Mouse (Mus musculus): ENCODE measurements around the gene Elk4. TPM values are rescaled to one million over a fixed set of nuclear protein-coding genes. Genes with fewer than 3 reads are reported as not detected.

The Elk4 gene
- polyA plus RNA-seq, 1 experiment from 2014 or later = 13.1 TPM

DNA sequence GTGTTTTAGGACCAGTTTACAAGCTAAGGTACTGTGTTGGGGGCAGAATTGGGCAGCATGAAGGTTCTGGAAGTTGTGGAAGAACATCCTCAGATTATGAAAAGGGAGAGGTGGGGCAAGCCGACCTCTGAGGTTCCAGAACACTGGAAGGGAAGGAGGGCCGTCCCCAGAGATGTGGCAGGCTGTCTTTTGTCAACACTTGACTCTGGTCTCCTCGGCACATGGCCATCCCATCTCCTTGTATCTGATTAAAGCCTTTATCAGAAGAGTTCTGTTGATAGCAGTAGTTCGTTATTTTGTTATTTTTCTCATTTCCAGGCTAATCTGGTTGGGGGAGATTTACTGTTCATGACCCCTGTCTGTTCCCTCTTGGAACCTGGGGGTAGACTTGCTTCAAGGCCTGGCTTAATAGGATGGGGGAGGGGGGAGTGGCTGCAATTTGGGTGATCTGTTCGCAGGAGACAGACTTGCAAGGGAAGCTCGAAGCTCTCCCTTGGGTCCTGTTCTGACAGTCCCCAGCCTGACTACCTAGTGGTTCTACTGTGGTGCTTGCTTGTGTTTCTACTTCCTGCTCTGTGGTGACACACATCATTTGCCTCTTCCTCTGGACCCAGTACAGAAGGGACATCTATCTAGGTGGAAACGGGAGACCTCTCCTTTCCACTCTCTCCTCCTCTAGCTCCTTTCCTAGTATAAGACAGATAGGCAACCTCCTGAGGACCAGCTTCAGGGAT is 52.8 kb downstream of the Elk4 start:
- Histone ChIP-seq H3K36me3 (replicated peaks) (no peaks in the 10 kb centered on the region), H3K9ac (no peak overlapping the region), H3K27ac (no peak overlapping the region), H3K4me2 (no peak overlapping the region), H3K4me1 (no peaks in the 10 kb centered on the region), H3K4me3 (no peak overlapping the region), H3K27me3 (replicated peaks) (no peaks in the 10 kb centered on the region), H3K9me3 (no peaks in the 10 kb centered on the region)
- 64% methylated on average over 7 of the region's 7 CpGs for WGBS
- ATAC-seq (replicated peaks) = no peak

DNA sequence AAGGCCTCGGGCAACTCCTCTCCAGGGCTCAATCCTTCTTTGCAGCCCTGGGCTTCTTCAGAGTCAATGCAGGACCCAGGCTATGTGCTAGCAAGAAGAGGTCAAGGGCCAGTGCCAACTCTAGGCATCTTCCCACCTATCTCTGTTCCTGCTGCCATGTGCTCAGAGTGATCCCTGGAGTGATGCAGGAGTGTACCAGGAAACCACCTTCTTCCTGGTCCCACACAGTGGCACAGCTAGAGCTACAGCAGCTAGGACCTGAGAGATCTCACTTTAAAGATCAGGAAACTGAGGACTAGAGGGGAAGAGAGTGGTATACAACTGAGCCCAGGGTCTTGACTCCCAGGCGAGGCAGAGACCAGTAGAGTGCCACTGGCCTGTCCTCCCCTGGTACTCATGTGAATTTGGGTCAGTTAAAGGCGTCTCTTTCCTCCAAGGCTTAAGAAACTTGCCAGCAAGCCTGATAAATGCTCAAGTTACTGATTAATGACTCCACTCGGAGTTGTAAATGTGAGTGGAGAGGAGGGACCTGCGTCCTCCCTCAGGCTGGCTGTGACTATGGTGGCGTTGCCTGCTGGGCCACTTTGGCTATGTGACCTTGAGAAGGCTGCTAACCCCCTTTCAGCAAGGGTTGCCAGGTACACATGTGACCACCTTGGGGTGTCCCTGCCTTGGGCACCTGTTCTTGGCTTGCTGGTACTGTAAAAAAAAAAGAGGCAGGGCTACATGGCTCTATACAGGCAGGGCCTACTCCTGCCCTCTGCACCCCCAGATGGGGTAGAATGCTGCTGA is 54.5 kb downstream of the Elk4 start:
- H3K4me1 ChIP-seq = no peaks in the 10 kb centered on the region
- H3K27me3 ChIP-seq (replicated peaks) = no peaks in the 10 kb centered on the region
- H3K9me3 ChIP-seq = no peaks in the 10 kb centered on the region
- 80% methylated on average over 6 of the region's 6 CpGs for WGBS
- H3K9ac ChIP-seq = no peak overlapping the region
- no peak overlapping the region for H3K4me2 ChIP-seq
- H3K36me3 ChIP-seq (replicated peaks) = no peaks in the 10 kb centered on the region
- H3K27ac ChIP-seq = no peak overlapping the region
- ATAC-seq (replicated peaks) = no peak
- H3K4me3 ChIP-seq = no peak overlapping the region

GRCm38 (mm10) chr1:132063096-132063495 is 55.7 kb downstream of the Elk4 start:
- H3K36me3 ChIP-seq (replicated peaks) = no peaks in the 10 kb centered on the region
- H3K27me3 ChIP-seq (replicated peaks) = no peaks in the 10 kb centered on the region
- 90% methylated on average over 4 of the region's 4 CpGs for WGBS
- ATAC-seq (replicated peaks) = no peak
- no peak overlapping the region for H3K4me2 ChIP-seq
- H3K4me3 ChIP-seq = no peak overlapping the region
- peaks cover 11% of the 10 kb centered on the region; the same call in 1 of the 2 replicates for H3K4me1 ChIP-seq
- H3K9ac ChIP-seq = no peak overlapping the region
- H3K27ac ChIP-seq = no peak overlapping the region
- no peaks in the 10 kb centered on the region for H3K9me3 ChIP-seq

- Histone ChIP-seq H3K4me3 (no peak overlapping the region), H3K27ac (no peak overlapping the region), H3K9ac (no peak overlapping the region), H3K9me3 (no peaks in the 10 kb centered on the region), H3K36me3 (replicated peaks) (no peaks in the 10 kb centered on the region), H3K27me3 (replicated peaks) (peaks cover 15% of the 10 kb centered on the region), H3K4me1 (peaks cover 12% of the 10 kb centered on the region; the same call in 1 of the 2 replicates), H3K4me2 (no peak overlapping the region)
- WGBS = 17% methylated on average over 1 of the region's 1 CpGs
- ATAC-seq (replicated peaks) = 0 out of 2 replicates have a peak, but pooled peaks have one; percentile 24
These were observed 57.6 kb downstream of the Elk4 start for GRCm38 (mm10) chr1:132065001-132065400.

- 77% methylated on average over 8 of the region's 8 CpGs for WGBS
- Histone ChIP-seq H3K9me3 (no peaks in the 10 kb centered on the region), H3K27me3 (replicated peaks) (peaks cover 15% of the 10 kb centered on the region), H3K4me3 (no peak overlapping the region), H3K4me1 (peaks cover 12% of the 10 kb centered on the region; the same call in 1 of the 2 replicates), H3K36me3 (replicated peaks) (no peaks in the 10 kb centered on the region), H3K4me2 (no peak overlapping the region), H3K9ac (no peak overlapping the region), H3K27ac (no peak overlapping the region)
- ATAC-seq (replicated peaks) = no peak
These were observed 58.2 kb downstream of the Elk4 start for GRCm38 (mm10) chr1:132065475-132066172.

- ATAC-seq (replicated peaks) = peak; percentile 86
These were observed 60.2 kb downstream of the Elk4 start, which contains the start of gene Mfsd4a for GRCm38 (mm10) chr1:132067261-132068255. Gene Mfsd4a (minus strand): TSS chr1:132068062.

DNA sequence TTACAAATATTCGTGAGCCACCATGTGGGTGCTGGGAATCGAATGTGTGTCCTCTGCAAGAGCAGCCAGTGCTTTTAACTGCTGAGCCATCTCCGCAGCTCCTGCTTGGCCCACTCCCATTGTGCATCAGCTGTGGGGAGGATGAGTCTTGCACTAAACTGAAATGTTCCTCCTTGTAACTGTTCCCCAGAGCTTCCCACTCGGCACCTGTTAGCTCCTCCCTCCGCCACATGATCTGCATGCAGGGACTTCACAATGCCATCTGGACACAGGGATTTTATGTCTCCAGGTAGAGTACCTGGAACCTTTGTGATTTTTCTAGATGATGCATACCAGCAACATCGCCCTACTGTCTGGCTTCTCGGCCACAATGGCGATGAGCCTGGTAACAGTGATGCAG is 62.0 kb downstream of the Elk4 start:
- peaks cover 12% of the 10 kb centered on the region; the same call in 1 of the 2 replicates for H3K4me1 ChIP-seq
- H3K9me3 ChIP-seq = no peaks in the 10 kb centered on the region
- no peak overlapping the region for H3K27ac ChIP-seq
- no peak for ATAC-seq (replicated peaks)
- no peaks in the 10 kb centered on the region for H3K36me3 ChIP-seq (replicated peaks)
- H3K4me3 ChIP-seq = no peak overlapping the region
- WGBS = 86% methylated on average over 8 of the region's 8 CpGs
- H3K27me3 ChIP-seq (replicated peaks) = peaks cover 15% of the 10 kb centered on the region
- H3K4me2 ChIP-seq = no peak overlapping the region
- no peak overlapping the region for H3K9ac ChIP-seq

More at GRCm38 (mm10) chr1:132067261-132068255, 60.2 kb downstream of the Elk4 start, which contains the start of gene Mfsd4a:
- Histone ChIP-seq H3K4me3 (peak within 1 kb of the TSS; percentile 47), H3K4me1 (peaks cover 12% of the 10 kb centered on the region; the same call in 1 of the 2 replicates), H3K36me3 (replicated peaks) (no peaks in the 10 kb centered on the region), H3K27ac (no peak within 1 kb of the TSS), H3K9me3 (no peaks in the 10 kb centered on the region), H3K27me3 (replicated peaks) (peaks cover 15% of the 10 kb centered on the region), H3K4me2 (peak within 1 kb of the TSS; percentile 91), H3K9ac (peak within 1 kb of the TSS; percentile 49)
- 2% methylated on average over 66 of the region's 80 CpGs for WGBS

DNA sequence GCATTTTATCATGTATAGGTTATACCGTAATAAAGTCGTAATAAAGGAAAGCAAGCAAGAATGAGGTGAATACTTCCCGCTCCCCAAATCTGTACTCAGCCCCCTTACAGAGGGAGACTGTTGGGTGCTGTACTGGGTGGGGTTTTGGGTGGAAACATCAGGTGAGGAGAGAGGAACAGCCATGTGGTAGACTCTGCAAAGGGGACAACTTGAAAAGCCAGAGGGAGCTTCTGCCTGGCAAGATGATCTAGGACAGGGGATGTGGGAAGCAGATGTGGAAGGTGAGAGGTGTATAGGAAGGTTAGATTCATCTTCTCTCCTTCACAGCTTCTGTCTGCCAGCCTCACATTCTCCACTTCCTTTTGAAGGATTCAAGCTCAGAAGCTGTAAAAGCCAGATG is 63.3 kb downstream of the Elk4 start:
- Histone ChIP-seq H3K4me1 (peaks cover 12% of the 10 kb centered on the region; the same call in 1 of the 2 replicates), H3K27ac (no peak overlapping the region), H3K36me3 (replicated peaks) (no peaks in the 10 kb centered on the region), H3K9me3 (no peaks in the 10 kb centered on the region), H3K4me2 (no peak overlapping the region), H3K27me3 (replicated peaks) (peaks cover 15% of the 10 kb centered on the region), H3K4me3 (no peak overlapping the region), H3K9ac (no peak overlapping the region)
- 90% methylated on average over 3 of the region's 3 CpGs for WGBS
- no peak for ATAC-seq (replicated peaks)

GRCm38 (mm10) chr1:132075576-132075975 is 68.2 kb downstream of the Elk4 start:
- ATAC-seq (replicated peaks) = no peak
- H3K27ac ChIP-seq = no peak overlapping the region
- H3K36me3 ChIP-seq (replicated peaks) = no peaks in the 10 kb centered on the region
- H3K27me3 ChIP-seq (replicated peaks) = no peaks in the 10 kb centered on the region
- H3K9me3 ChIP-seq = no peaks in the 10 kb centered on the region
- 91% methylated on average over 10 of the region's 10 CpGs for WGBS
- no peak overlapping the region for H3K4me3 ChIP-seq
- H3K9ac ChIP-seq = no peak overlapping the region
- no peaks in the 10 kb centered on the region for H3K4me1 ChIP-seq
- H3K4me2 ChIP-seq = no peak overlapping the region

GRCm38 (mm10) chr1:132078413-132078812 is 71.0 kb downstream of the Elk4 start:
- no peak overlapping the region for H3K4me2 ChIP-seq
- no peak for ATAC-seq (replicated peaks)
- no peak overlapping the region for H3K27ac ChIP-seq
- no peak overlapping the region for H3K4me3 ChIP-seq
- WGBS = 89% methylated on average over 2 of the region's 2 CpGs
- H3K9me3 ChIP-seq = no peaks in the 10 kb centered on the region
- H3K36me3 ChIP-seq (replicated peaks) = no peaks in the 10 kb centered on the region
- H3K4me1 ChIP-seq = no peaks in the 10 kb centered on the region
- no peaks in the 10 kb centered on the region for H3K27me3 ChIP-seq (replicated peaks)
- H3K9ac ChIP-seq = no peak overlapping the region

All from midbrain, embryonic 15.5 days (tissue).